Mouse (Mus musculus): Measurements from ENCODE around the gene Cmpk1. TPM values are rescaled to one million over a fixed set of nuclear protein-coding genes. Genes with fewer than 3 reads are reported as not detected.

The Cmpk1 gene
- polyA plus RNA-seq, 1 experiment: 2.9 TPM

DNA sequence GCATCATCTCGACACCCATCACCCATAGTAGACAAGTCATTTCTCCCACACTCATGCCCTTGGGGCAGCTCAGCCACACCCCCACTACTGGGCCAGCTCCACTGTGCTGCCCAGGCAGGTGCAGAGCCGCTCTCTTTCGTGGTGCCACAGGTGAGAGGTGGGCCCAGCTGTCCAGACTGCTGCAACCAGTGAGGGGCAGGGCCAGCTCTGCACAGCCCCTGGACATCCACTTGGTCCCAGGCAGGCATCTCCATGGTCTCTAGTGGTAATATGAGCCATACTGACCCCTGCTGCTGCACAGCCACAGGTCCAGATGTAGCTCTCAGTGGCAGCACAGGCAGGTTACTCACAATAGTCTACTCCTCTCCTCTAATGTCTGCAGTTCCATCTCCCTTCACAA lies 33.9 kb downstream of the Cmpk1 start:
- Histone ChIP-seq H3K36me3 (ENCODE audit: control insufficient read depth) (no peaks in the 10 kb centered on the region), H3K9me3 (ENCODE audit: control insufficient read depth, low read length) (no peaks in the 10 kb centered on the region), H3K27me3 (ENCODE audit: control insufficient read depth) (peaks cover 8% of the 10 kb centered on the region), H3K4me1 (ENCODE audit: control insufficient read depth) (no peaks in the 10 kb centered on the region), H3K4me3 (replicated peaks) (no peak overlapping the region)
- TF ChIP-seq TAL1 (IDR thresholded peaks at IDR 0.05; ENCODE audit: low read length) (no peak), GATA1 (IDR thresholded peaks at IDR 0.05; ENCODE audit: low read length) (no peak)

GRCm38 (mm10) chr4:114947852-114948481 lies 39.1 kb downstream of the Cmpk1 start:
- H3K4me1 ChIP-seq (ENCODE audit: control insufficient read depth): no peaks in the 10 kb centered on the region
- TF ChIP-seq TAL1 (IDR thresholded peaks at IDR 0.05; ENCODE audit: low read length): no peak
- no peak for TF ChIP-seq GATA1 (IDR thresholded peaks at IDR 0.05; ENCODE audit: low read length)
- no peaks in the 10 kb centered on the region for H3K9me3 ChIP-seq (ENCODE audit: control insufficient read depth, low read length)
- H3K4me3 ChIP-seq (replicated peaks): no peak overlapping the region
- no peaks in the 10 kb centered on the region for H3K36me3 ChIP-seq (ENCODE audit: control insufficient read depth)
- H3K27me3 ChIP-seq (ENCODE audit: control insufficient read depth): peaks cover 11% of the 10 kb centered on the region

DNA sequence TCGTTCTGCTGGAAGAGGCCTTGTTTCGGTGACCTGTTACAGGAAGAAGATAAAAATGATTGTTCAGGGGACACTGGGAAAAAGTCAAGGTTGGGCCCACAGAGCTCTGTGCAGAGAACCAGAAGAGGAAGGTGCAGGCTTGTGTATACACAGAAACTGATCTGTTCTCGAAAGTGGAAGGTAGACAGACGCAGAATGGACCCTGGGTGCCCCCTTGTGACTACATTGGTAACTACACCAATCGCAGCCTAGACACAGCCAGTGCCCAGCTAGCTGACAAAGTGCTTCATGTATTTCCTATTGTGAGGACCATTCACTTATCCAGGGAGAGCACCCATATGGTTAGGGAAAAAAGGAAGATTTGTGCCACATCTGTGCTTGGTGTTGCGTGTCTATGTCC lies 39.6 kb downstream of the Cmpk1 start:
- Histone ChIP-seq H3K27me3 (ENCODE audit: control insufficient read depth) (peaks cover 11% of the 10 kb centered on the region), H3K9me3 (ENCODE audit: control insufficient read depth, low read length) (no peaks in the 10 kb centered on the region), H3K4me3 (replicated peaks) (no peak overlapping the region), H3K4me1 (ENCODE audit: control insufficient read depth) (no peaks in the 10 kb centered on the region), H3K36me3 (ENCODE audit: control insufficient read depth) (no peaks in the 10 kb centered on the region)
- no peak for TF ChIP-seq TAL1 (IDR thresholded peaks at IDR 0.05; ENCODE audit: low read length)
- TF ChIP-seq GATA1 (IDR thresholded peaks at IDR 0.05; ENCODE audit: low read length): no peak

- no peak overlapping the region for H3K4me3 ChIP-seq (replicated peaks)
- no peaks in the 10 kb centered on the region for H3K36me3 ChIP-seq (ENCODE audit: control insufficient read depth)
- peaks cover 11% of the 10 kb centered on the region for H3K27me3 ChIP-seq (ENCODE audit: control insufficient read depth)
- no peak for TF ChIP-seq GATA1 (IDR thresholded peaks at IDR 0.05; ENCODE audit: low read length)
- TF ChIP-seq TAL1 (IDR thresholded peaks at IDR 0.05; ENCODE audit: low read length): no peak
- H3K4me1 ChIP-seq (ENCODE audit: control insufficient read depth): no peaks in the 10 kb centered on the region
- no peaks in the 10 kb centered on the region for H3K9me3 ChIP-seq (ENCODE audit: control insufficient read depth, low read length)
Measured at GRCm38 (mm10) chr4:114946416-114946815, 40.6 kb downstream of the Cmpk1 start.

- Histone ChIP-seq H3K4me1 (ENCODE audit: control insufficient read depth) (no peaks in the 10 kb centered on the region), H3K9me3 (ENCODE audit: control insufficient read depth, low read length) (no peaks in the 10 kb centered on the region), H3K4me3 (replicated peaks) (no peak overlapping the region), H3K27me3 (ENCODE audit: control insufficient read depth) (peaks cover 11% of the 10 kb centered on the region), H3K36me3 (ENCODE audit: control insufficient read depth) (no peaks in the 10 kb centered on the region)
- TF ChIP-seq GATA1 (IDR thresholded peaks at IDR 0.05; ENCODE audit: low read length): no peak
- no peak for TF ChIP-seq TAL1 (IDR thresholded peaks at IDR 0.05; ENCODE audit: low read length)
Measured at GRCm38 (mm10) chr4:114945021-114945420, 42.0 kb downstream of the Cmpk1 start.

GRCm38 (mm10) chr4:114942583-114942982 lies 44.5 kb downstream of the Cmpk1 start:
- Histone ChIP-seq H3K36me3 (ENCODE audit: control insufficient read depth) (no peaks in the 10 kb centered on the region), H3K4me1 (ENCODE audit: control insufficient read depth) (no peaks in the 10 kb centered on the region), H3K4me3 (replicated peaks) (no peak overlapping the region), H3K9me3 (ENCODE audit: control insufficient read depth, low read length) (no peaks in the 10 kb centered on the region), H3K27me3 (ENCODE audit: control insufficient read depth) (peaks cover 4% of the 10 kb centered on the region; the same call in 1 of the 2 replicates)
- no peak for TF ChIP-seq GATA1 (IDR thresholded peaks at IDR 0.05; ENCODE audit: low read length)
- no peak for TF ChIP-seq TAL1 (IDR thresholded peaks at IDR 0.05; ENCODE audit: low read length)

DNA sequence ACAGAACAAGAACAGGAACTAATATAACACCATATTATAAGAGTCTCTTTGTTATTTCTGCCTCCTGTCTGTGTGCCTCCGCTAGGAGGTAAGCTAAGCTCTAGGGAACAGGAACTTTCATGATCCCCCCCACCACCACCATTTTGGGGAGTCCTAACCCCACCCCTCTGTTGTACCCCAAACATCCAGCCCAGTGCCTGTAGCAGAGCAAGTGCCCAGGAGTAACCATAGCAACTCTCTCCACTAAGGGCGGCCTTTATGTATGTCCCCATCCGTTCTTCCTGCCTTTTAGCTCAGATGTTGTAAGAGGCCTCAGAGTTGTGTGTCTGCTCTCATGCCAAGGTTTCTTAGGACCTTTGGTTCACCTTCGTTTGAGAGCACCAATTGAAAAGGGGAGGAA lies 44.9 kb downstream of the Cmpk1 start:
- Histone ChIP-seq H3K9me3 (ENCODE audit: control insufficient read depth, low read length) (no peaks in the 10 kb centered on the region), H3K4me3 (replicated peaks) (no peak overlapping the region), H3K4me1 (ENCODE audit: control insufficient read depth) (no peaks in the 10 kb centered on the region), H3K27me3 (ENCODE audit: control insufficient read depth) (peaks cover 5% of the 10 kb centered on the region; the same call in 1 of the 2 replicates), H3K36me3 (ENCODE audit: control insufficient read depth) (no peaks in the 10 kb centered on the region)
- TF ChIP-seq GATA1 (IDR thresholded peaks at IDR 0.05; ENCODE audit: low read length) (no peak), TAL1 (IDR thresholded peaks at IDR 0.05; ENCODE audit: low read length) (no peak)

DNA sequence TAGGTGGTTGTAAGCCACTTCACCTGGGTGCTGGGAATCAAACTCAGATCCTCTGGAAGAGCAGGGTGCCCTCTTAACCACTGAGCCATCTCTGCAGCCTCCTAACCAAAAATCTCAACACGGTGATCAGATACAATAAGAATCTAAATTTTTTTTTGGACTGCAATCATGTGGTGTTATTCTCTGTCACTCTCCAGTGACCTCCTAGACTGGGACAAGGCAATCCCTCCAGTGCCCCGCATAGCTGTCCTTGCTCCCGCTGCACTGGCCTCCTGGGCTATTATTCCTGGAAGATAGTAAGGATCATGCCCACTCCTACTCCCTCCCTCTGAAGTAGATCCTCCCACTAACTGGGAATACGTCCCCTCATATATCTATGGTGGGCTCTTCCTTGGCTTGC lies 45.7 kb downstream of the Cmpk1 start:
- Histone ChIP-seq H3K4me3 (replicated peaks) (no peak overlapping the region), H3K9me3 (ENCODE audit: control insufficient read depth, low read length) (no peaks in the 10 kb centered on the region), H3K27me3 (ENCODE audit: control insufficient read depth) (peaks cover 5% of the 10 kb centered on the region; the same call in 1 of the 2 replicates), H3K36me3 (ENCODE audit: control insufficient read depth) (no peaks in the 10 kb centered on the region), H3K4me1 (ENCODE audit: control insufficient read depth) (no peaks in the 10 kb centered on the region)
- TF ChIP-seq GATA1 (IDR thresholded peaks at IDR 0.05; ENCODE audit: low read length) (no peak), TAL1 (IDR thresholded peaks at IDR 0.05; ENCODE audit: low read length) (no peak)

- Histone ChIP-seq H3K36me3 (ENCODE audit: control insufficient read depth) (no peaks in the 10 kb centered on the region), H3K4me1 (ENCODE audit: control insufficient read depth) (no peaks in the 10 kb centered on the region), H3K4me3 (replicated peaks) (no peak overlapping the region), H3K9me3 (ENCODE audit: control insufficient read depth, low read length) (no peaks in the 10 kb centered on the region), H3K27me3 (ENCODE audit: control insufficient read depth) (peaks cover 5% of the 10 kb centered on the region)
- TF ChIP-seq TAL1 (IDR thresholded peaks at IDR 0.05; ENCODE audit: low read length) (no peak), GATA1 (IDR thresholded peaks at IDR 0.05; ENCODE audit: low read length) (no peak)
Measured at GRCm38 (mm10) chr4:114938248-114938647, 48.8 kb downstream of the Cmpk1 start.
